Mouse (Mus musculus) brain, embryonic 14.5 days (tissue): Measurements from ENCODE around the gene Pnkd. TPM values are rescaled to one million over a fixed set of nuclear protein-coding genes. Genes with fewer than 3 reads are reported as not detected.
"Not testable (repeated sequence)": the region's sequence is repeated elsewhere in the genome, so short reads cannot be mapped to it uniquely, and the experiment has no call there.

Source experiments
- DNase-seq: peaks from one replicate; pipeline ENCODE4 v3.0.0-alpha.2; 2011; ENCODE audit warnings: low read depth
- CTCF ChIP-seq: fragments of 200-500 bp; IDR thresholded peaks from 2 replicates; pipeline ENCODE4 v1.5.1; 2012; ENCODE audit warnings: inconsistent platforms, mild to moderate bottlenecking, moderate library complexity, borderline replicate concordance; ENCODE audit not compliant: insufficient read depth, insufficient read length; ENCODE audit errors: extremely low read depth
- POLR2A ChIP-seq: fragments of 200-500 bp; IDR thresholded peaks from 2 replicates; pipeline ENCODE4 v1.6.1; 2012; ENCODE audit warnings: mild to moderate bottlenecking, inconsistent platforms, borderline replicate concordance; ENCODE audit not compliant: poor library complexity, insufficient read depth, insufficient read length, severe bottlenecking; ENCODE audit errors: extremely low read depth
- polyA plus RNA-seq: library from polyadenylated mRNA; depleted of rRNA; stranded (reverse); fragments of >200 nt; gene quantifications from 2 replicates; pipeline ENCODE4 v1.2.3, GENCODE M21; 2012

The Pnkd gene
- polyA plus RNA-seq, 1 experiment = 63.2 TPM

- DNase-seq = no peak
- TF ChIP-seq POLR2A (no peak), CTCF (no peak)
These were observed 53.3 kb downstream of the Pnkd start for GRCm38 (mm10) chr1:74338013-74338412.

DNA sequence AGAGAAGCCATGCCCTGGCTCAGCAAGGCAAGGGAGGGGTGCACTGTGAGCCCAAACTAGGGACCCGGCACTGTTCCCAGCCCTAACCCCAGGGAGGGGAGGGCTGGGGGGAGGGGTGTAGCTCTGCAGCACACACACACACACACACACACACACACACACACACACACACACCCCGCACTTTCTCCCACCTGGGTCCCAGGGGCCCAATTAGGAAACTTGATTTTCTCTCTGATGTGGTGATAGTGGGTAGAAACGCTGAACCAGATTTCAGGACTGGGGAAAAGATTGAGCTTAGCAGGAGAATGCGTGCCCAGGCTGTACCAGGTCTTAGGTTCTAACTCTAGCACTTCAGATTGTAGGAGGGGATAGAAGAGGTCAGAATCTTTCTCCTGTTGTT is 53.9 kb downstream of the Pnkd start:
- no peak for DNase-seq
- TF ChIP-seq CTCF = no peak
- no peak for TF ChIP-seq POLR2A

- no peak for DNase-seq
- no peak for TF ChIP-seq CTCF
- TF ChIP-seq POLR2A = no peak
These were observed 55.2 kb downstream of the Pnkd start for GRCm38 (mm10) chr1:74339917-74340316.

GRCm38 (mm10) chr1:74340361-74340764 is 55.6 kb downstream of the Pnkd start:
- peak; percentile 51 for DNase-seq
- no peak for TF ChIP-seq POLR2A
- no peak for TF ChIP-seq CTCF

GRCm38 (mm10) chr1:74340992-74341391 is 56.3 kb downstream of the Pnkd start:
- DNase-seq = not testable (repeated sequence)

- TF ChIP-seq POLR2A (no peak), CTCF (no peak)
- no peak for DNase-seq
These were observed 57.2 kb downstream of the Pnkd start for GRCm38 (mm10) chr1:74341898-74342297.

DNA sequence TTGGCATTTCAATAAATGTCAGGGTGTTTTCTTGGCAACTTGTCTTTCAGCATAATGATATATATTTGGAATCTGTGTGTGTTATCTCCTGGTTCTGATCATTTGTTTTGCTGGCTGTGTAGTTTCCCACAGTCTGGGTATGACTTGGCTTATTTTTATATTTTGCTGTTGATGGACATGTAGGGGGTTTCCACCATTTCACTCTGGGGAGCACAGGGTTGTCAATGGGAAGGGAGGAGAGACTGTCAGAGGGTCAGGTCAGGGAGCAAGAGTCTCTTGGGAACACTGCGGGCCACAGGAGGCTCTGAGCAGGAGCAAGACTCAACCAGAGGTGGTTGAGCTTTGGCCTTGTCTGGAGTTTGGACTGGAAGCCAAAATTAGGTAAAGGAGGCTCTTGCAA is 57.6 kb downstream of the Pnkd start:
- no peak for DNase-seq
- TF ChIP-seq POLR2A = no peak
- no peak for TF ChIP-seq CTCF

GRCm38 (mm10) chr1:74343161-74343560 is 58.4 kb downstream of the Pnkd start:
- DNase-seq = no peak
- TF ChIP-seq POLR2A (no peak), CTCF (no peak)

DNA sequence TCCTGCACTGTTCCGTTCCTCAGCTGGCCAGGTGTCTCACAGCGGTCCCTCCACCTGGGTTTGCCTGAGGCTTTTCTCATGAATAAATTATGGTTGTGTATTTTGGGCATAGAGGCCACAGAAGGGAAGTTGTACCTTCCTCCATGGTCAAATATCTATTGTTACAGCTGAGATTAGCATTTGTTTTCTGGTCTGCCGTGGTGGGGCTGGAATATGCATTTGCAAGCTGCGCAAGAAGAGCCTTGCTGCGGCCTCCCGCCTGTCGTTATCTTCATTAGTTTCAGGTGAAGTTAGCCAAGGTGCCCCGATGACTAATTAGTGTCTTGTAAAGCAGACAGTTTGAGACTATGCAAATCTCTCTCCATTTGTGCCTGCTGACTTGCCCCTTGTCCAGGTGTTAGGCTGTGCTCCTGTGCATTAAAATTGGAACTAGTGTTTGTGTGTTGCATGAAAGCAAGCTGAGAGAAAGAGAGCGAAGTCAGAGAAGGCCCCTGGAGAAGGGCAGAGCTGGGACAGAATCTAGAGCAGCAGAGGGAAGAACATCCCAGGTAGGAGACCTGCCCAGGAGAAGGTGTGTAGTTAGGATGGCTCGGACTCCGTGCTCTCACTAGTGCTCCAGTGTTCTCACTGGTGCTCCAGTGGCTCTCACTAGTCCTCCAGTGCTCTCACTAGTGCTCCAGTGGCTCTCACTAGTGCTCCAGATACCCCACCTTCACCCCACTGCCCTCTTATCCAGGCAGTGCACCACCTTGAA is 59.6 kb downstream of the Pnkd start:
- no peak for DNase-seq
- TF ChIP-seq CTCF = no peak
- no peak for TF ChIP-seq POLR2A

- TF ChIP-seq POLR2A (no peak), CTCF (no peak)
These were observed 66.5 kb downstream of the Pnkd start for GRCm38 (mm10) chr1:74351185-74351769.

DNA sequence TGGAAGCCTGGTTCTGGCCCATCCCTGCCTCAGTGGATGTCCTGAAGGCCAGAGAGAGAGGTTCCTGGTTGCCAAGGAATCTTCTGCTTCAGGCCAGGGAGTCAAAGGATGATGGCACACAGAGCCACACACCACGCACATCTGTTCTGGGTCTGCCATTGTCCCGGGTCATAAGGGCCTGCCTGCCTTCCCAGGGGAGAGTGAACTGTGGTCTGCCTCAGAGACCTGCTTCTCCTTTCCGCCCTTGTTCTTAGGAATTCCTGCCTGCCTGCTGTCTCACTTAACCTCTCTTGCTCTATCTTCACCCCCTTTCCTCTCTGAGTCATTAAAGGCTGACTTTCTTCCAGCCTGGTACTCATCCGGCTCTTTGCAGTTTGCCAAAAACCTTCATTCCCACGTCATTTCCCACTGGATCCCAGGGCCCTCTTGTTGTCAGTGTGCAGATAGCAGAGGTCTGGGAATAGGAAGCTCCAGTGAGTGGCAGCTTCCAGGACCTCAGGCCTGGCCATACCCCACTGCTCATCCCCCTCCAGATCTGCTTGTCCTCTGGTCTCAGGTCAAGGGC is 67.9 kb downstream of the Pnkd start:
- no peak for TF ChIP-seq POLR2A
- no peak for TF ChIP-seq CTCF
- DNase-seq = no peak

More at GRCm38 (mm10) chr1:74351185-74351769, 66.5 kb downstream of the Pnkd start:
- no peak for DNase-seq
